Mouse (Mus musculus): ENCODE measurements around the gene Tdrd7.

Gene Tdrd7

DNA sequence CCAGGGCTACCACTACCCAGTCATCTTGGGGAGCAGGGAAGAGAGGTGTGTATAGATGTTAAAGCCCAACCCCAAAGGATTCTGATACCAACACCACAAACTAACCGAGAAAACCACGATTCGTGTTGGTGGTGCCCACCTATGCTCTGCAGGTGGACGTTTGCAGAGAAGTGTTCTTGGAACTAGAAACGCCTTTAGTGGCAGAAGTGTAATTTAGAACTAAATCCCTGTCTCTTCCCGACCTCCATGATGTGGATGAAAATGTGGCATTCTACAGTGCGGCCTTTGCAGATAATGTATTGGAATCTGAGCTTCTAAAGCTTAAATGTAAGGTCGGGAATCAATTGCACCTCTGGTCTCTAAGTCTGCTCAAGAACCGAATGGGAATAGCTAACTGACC, 7.8 kb downstream of the Tdrd7 start:
- DNase-seq: no peak

DNA sequence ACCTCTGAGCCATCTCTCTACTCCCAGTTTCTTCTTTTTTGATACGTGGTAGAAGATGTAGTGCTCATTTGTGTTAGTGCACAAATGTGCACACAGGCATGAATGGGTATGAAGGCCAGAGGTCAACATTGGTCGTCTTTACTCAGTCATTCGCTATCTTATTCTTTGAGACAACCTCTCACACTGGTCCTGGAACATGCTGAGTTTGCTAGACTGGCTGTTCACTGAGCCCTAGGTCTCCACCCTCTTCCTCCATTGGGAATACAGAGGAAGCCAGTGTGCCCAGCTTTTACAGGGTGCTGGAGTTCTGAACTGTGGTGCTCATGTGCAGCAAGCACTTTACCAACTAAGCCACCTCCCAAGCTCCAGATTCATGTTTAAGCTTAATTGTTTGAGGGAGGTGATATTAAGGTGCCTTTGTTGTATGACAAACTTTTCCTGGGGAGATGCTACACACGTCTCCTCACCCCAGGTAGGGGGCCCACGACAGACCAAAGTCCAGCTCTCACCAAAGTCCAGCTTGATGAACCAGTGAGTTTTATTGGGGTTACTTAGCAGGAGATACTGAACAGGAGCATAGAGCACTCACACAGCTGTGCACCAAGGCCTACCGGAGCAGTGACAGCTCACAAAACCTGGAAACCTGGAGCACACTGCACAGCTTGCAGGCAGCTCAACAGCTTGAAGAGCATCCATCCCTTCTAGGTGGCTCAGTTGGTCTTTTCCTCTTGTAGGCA, 12.0 kb downstream of the Tdrd7 start:
- DNase-seq: no peak

DNA sequence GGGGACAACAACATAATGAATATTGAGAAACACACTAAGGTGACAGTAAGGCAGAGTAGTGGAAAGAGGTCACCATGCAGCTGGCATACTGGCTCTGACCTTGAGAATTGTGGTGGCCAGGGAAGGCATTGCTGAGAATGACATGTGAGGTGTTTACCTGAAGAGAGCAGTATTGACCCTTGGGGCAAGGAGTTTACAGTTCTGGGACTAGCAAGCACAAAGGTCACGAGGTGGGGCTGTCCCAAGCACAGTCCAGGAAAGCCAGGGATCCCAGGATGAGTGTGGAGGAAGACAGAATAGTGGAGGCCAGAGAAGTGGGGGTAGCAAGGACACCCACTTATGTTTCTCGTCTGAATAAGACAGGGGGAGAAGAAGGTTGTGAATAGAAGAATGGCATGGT, 14.8 kb downstream of the Tdrd7 start:
- DNase-seq: no peak

DNA sequence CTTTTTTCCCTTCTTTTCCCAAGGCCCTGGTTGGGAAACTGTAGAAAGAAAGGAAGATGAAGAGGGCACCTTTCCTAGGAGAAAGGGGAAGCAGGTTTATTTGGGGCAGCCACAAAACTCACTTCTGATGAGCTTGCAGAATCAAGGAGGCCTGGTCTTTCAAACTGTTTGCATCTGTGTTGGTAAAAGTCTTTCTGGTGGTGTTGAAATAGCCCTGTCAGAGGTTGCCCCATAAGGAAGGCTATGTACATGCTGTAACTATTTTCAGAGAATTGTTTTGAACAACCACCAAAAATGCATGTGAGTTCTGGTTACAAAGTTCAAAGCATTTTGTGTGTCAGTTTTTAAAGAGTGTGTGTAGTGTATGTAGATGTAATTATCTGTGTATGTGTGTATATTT, 15.9 kb downstream of the Tdrd7 start:
- DNase-seq: no peak

DNA sequence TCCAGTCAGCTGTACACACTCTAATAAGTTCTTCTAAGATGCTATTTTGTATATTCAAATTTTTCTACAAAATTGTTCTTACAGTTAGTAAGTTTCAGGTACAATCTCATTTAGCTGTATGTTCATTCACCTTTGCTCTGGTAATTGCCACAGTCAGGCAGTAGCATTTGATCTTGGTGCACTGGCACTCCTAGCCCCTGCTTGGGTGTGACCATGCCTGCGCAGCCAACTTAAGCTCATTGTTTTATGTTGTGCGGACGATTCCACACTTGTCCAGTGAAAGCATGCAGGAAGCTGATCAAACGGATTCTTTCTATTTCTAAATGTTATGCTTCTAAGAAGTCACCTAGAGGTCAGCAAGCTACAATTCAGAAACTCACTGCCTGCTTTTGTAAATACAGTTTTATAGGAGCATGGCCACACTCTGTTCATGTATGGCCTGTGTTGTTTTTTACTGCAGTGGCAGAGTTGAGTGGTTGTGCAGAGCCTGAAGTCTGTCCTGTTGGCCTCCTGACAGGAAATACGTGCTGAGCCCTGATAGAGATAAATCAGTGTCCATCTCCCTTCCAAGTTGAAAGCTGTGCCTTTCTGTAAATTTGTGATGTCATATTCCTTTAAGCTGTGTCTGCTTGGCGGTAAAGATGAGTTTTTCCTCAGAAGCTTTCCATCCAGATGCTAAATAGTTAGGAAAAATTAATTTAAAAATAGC, 25.4 kb downstream of the Tdrd7 start:
- DNase-seq: no peak

DNA sequence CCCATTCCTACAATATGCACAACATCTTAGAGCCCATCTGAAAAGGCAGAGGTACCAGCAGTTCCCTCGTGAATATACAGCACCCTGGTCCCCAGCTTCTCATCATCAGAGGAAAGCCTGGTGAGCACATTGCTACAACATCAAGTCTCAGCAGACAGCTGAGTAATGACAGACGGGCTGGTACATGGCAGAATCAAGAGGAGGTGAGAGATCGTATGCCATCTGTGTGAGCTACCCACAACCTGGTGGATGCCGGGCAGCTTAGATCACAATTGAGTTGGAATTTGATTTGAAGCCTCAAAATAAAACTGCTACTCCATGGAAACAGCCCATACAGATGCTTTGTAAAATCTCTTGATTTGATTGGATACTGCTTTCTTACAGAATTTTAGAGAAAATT, 33.4 kb downstream of the Tdrd7 start:
- DNase-seq: no peak

DNA sequence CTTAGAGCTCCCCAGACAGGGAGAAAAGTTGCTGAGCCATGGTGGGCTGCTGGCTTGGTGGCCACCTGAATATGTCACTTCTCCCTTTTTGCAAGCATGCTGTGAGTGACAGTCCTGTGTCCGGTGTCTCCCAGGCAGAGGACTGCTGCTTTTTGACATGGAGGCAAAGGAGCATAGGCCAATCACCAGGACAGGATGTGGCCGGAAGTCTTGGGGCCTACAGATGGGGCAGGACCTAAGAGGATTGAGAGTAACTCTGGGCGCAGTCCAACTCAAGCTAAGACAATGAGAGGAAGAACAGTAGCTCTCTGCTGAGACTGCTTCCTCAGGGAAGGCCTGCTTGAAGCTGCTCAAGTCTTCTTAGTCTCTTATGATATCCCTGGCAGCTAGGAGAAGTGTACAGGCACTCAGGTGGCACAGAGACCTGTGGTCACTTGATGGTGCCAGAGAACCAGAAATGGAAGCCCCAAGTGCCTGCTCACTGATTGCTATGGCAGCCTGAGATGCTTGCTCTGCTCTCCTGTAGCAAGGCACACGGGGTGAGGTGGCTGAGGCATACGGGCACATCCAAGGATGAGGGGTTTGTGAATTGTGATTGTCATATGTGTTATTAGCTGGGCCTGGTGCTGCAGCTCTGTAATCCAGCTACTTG, 43.1 kb downstream of the Tdrd7 start:
- no peak for DNase-seq

DNA sequence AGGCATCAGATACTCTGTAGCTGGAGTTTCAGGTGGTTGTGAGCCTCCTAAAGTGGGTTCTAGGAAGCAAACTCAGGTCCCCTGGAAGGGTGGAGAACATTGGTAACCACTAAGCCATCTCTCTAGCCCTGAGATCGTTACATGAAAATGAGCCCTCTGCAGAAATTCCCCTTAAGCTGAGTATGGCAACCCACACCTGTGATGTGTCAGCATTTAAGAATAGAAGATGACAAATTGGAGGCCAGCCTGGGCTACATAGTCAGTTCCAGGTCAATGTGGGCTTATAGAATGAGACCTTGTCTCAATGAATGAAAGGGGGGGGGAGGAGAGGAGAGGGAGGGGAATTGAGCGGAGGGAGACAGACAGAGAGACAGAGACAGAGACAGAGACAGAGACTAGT, 46.6 kb downstream of the Tdrd7 start:
- DNase-seq: no peak

DNA sequence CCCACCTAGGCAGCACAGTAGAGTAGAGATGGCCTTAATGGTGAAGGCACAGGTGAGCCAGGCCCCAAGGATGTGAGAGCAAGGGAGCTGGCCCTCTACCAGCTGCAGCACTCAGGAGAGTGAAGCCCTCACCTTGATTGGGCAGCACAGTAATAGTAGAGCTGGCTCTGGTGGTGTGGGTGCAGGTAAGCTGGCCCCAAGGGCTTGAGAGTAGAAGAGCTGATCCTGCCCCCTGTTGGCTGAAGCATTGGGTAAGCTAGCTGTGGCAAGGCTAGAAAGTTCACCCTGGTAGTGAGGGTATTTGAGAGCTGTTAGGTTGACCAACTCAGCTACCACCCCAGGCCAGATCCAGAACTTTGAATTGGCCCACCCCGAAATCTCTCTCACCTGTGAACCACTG, 50.5 kb downstream of the Tdrd7 start:
- DNase-seq: no peak

DNA sequence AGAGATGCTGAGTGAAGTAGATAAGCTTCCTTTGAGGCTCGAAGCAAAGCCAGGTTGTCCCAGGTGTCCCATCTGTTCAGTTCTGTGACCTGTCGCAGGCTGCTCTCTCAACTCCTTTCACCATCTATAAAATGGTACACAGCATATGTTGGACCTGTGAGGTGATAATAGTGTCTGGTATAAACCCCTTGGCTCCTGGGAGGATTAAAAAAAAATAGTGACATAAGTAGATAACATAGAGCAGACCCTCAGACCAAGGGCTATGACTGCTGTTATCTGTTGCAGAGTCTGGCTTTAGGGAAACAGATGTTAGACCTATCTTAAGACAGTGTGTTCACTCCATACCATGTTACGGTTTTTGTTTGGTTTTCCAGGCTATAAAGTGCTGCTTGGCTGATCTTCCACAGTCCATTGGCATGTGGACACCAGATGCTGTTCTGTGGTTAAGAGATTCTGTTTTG, 57.9 kb downstream of the Tdrd7 start:
- DNase-seq: no peak

DNA sequence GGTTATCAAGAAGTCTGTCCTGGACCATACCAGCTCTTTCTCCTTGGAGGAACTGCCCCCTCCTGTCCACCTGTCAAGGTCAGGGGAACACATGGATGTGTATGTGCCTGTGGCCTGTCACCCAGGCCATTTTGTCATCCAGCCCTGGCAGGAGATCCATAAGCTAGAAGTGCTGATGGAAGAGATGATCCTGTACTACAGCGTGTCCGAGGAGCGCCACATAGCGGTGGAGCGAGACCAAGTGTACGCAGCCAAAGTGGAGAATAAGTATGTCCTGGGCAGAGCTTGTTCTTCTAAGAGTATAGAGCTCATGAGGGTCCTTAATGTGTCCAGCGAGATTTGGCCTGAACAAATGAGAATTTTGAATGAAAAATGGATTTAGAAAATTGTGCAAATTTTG, 60.8 kb downstream of the Tdrd7 start:
- peak; percentile 45 for DNase-seq

DNA sequence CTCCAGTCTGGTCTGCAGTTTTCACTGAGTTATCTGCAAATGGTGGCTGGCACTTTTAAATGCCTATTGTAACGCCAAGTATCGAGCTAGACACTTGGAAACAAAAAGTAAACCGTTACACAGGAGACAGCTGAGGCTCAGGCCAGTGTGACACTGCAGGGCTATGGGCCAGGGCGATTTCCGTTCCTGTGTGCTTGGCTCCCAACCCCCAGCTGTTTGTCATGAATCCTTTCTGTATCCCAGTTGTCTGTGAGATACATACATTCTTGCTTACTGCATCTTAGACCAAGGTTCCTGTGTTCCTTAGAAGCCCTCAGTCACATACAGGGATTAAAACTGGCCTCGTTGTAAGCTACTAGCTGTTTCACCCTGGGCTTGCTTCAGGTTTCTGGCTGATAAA, 63.1 kb downstream of the Tdrd7 start:
- DNase-seq: peak; percentile 31

DNA sequence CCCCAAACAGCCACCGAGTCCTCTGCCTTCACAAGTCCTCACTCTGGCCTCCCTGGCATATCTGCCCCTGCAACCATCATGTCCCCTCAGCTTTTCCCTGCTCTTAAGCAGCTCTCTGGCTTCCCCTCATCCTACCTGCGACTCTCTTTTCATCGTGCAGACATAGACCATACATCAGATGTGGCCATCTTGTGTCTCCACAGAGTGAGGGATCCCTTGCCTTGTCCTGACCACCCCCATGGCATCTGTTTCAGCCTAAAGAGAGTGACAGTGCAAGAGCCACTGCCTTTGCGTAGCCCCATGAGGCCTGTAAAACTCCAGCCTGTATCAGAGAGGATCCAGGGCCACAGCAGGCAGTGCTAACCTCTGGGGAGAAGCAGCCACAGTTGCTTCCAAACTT, 63.6 kb downstream of the Tdrd7 start:
- no peak for DNase-seq

DNA sequence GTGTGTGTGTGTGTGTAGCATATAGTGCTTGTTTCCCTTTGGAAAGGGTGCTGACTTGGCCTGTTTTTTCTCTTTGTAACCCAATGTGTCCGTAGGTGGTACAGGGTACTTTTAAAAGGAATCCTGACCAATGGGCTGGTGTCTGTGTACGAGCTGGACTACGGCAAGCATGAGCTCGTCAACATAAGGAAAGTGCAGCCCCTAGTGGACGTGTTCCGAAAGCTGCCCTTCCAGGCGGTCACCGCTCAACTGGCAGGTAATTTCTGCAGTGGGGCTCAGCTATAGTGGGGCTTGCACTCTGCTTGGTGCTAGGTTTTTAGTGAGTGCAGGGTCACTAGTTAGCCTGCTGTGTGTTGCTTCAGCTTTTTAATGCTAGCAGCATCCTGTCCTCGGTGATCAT, 64.4 kb downstream of the Tdrd7 start:
- peak; percentile 61 for DNase-seq

DNA sequence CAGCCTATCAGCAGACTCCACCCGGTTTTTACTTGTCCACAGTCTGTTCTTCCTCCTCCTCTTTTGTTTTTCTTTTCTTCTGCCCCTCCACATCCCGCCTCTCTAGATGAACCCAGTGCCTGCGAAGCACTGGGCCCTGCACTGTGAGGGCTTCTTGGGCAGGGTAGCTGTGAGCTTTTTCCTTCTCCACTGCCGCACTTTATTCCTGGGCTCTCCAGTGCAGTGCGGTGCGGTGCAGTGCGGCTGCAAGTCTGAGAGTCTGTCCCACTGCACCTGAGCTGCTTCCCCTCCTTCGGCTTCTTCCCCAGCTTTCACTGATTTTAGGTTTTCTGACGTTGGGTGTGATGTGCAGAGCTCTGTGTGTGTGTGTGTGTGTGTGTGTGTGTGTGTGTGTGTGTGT, 67.3 kb downstream of the Tdrd7 start:
- no peak for DNase-seq

DNA sequence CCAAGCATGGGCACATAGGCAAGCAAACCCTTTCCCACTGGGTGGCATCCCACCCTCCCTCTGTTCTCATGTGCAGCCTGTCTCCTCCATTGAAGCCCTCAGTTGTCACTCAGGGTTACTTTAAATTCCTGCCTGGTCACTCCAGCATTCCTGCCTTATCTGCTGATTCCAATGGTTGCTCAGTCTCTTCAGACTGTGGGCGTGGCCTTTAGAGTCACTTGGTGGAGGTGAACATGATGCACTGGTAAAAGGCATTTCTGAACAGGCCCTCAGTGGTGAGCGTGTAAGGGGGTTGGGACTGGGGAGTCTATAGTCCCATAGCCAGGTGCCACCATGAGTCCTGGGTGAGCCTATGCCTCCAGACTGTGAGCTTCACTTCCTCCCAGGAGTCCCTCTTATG, 68.1 kb downstream of the Tdrd7 start:
- DNase-seq: no peak

DNA sequence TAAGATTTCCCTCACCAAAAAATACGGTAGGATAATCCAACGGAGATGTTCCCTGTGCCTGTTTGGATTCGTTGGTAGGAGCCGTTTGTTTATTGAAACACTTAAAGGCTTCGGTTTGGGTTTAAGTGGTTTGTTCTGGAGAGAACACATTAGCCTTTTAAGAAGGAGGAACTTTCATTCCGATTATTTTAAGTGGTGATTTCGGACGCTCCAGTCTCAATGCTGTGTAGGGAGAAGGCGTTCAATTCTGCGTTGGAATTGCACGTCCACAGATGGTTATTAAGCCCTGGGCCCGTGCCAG, 73.4 kb downstream of the Tdrd7 start:
- DNase-seq: no peak

DNA sequence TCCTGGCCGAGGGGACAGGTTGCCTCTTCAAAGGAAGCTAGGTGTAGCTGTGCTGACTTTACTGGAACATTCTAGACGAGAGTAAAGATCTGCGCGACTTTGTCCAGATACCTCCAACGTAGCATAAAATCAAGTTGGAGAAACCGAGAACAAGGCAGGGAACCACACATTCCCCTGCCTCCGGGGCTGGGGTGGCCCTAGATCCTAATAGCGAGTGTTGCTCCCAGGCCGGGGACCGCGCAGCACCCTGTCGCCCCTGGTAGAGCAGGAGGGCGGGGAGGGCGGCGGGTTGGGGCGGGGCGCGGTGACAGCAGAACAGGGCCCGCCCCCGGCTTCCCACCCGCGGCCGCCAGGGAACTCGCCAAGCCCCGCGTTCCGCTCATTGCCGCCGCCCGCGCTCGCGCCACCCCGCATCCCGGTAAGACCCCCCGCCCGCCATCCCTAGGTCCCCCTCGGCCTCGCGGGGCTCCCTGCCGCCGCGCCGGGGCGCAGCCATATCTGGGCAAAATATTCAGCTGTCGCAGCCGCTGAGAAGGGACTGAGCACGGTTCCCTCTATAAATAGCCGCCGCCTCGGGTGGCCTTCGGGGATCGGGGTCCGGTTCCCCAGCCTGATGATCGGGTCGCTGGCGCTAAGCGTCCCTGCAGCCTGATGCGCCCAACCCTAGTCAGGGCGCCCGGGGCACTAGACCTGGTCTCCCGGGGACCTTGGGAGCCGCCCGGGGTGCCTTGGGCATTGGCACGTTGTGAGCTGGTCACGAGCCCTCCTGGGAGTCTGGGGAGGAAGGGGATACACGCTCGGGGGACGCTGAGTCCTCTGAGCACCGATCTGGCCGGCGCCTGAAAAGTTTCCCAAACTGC, 74.0 kb downstream of the Tdrd7 start, which contains the start of gene Tmod1:
Gene Tmod1, plus strand, starts transcription at position 44 of the 860 bp plus-strand sequence.
- peak; percentile 72 for DNase-seq

DNA sequence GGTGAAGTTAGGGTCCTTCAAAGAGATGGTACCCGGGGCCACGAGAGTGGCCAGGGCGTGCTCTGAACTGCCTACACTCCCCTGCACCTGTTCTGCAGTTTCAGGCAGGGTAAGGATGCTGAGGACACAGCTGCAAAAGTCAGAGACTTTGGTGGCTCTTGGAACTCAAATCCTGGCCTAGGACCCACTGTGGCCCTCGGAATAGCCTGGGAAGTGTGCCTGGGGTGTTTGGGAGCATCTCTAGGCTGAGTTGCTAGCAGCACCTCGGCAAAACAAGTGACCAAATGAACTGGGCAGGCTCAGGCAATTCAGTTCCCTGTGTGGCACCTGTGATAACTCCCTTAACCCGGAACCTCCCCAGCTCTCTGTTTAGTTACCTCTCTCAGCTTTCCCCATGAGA, 74.8 kb downstream of the Tdrd7 start:
- DNase-seq: no peak

DNA sequence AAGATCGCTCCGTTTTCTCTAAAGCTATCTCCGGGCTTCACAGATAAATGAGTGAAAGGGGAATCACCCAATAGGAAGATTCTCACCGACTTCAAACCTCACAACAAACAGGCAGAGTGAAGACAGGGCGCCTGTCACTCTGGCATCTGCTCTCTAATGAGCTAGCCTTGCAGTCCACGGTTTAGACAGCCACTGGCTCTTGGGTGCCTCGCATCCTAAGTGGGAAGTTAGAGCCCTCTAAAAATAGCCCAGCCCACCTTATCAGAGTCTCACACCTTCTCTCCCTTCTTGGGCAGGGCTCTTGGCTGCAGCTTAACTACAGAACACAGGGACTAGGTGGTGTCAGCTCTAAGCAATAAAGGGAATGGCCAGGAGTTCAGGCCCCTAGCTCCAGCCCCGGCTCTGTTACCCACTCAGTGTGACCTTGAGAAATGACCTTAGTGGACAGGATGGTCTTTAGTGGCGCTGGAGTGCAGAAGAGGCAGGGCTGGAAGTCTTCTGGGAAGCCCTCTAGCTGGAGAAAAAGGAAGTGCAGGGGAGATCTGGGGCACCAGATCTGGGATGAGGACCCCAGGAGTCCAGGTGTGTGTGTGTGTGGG, 75.6 kb downstream of the Tdrd7 start:
- DNase-seq: no peak

DNA sequence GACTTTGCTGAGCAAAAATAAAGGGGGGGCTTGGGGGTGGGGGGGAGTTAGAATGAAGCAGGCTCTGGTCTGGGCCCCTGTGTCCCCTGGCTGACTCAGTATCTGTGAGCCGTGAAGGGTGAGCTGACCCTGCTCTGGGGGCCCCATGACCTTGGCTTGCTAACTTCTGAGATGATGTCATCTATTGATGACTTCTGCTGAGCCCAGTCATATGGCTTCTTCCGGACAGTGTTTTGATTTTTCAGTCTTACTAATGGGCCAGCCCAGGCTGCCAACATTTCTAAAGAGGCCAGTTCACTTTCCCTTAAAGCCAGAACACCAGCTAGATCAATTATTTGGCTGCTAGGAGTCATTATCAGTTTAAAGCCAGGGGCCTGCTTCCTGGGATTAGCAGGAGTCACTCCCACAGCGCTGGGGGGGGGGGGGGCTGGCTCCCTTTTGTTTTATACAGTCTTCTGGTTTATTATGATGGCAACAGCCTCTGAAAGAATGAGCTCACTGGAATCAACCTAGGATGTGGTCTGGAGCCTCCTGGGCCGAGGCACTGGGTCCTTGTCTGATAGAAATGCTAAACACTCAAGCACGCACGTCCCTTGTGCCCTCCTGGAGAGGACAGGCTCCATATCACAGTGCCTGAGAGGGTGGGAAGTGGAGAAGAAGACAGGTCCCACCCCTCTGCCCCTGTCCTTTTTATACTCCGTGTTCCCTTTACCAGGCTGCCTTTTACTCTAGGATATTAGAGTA, 76.8 kb downstream of the Tdrd7 start:
- no peak for DNase-seq

DNA sequence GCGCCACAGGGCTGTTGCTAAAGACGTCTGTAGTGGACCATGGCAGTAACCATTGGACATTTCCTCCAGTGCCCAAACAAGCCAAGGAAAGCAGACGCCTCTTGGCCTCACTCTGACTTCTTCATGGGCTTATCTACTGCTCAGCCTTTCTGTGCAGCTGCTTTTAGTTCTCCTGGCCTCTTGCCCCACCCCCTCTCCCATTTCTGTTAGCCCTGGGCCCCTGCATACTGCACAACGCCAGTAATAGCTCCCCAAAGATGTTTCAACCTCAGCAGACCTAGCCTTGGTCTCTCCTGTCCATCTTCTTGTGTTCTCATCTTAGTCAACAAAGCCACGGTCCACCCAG, 77.3 kb downstream of the Tdrd7 start:
- no peak for DNase-seq

All from kidney, postnatal 14 days (tissue).